Mouse (Mus musculus): ENCODE results near the gene Fam83g.

Gene Fam83g

GRCm38 (mm10) chr11:61652686-61653447, 31.0 kb upstream of the Fam83g start, which contains the start of gene Grap:
TSS of gene Grap (plus strand) at chr11:61653265.
- no peak for DNase-seq

- no peak for DNase-seq
Measured at GRCm38 (mm10) chr11:61653568-61653967, 30.3 kb upstream of the Fam83g start.

GRCm38 (mm10) chr11:61654786-61655311, 29.0 kb upstream of the Fam83g start:
- DNase-seq: no peak

- no peak for DNase-seq
Measured at GRCm38 (mm10) chr11:61655649-61656048, 28.2 kb upstream of the Fam83g start.

- no peak for DNase-seq
Measured at GRCm38 (mm10) chr11:61656148-61656850, 27.6 kb upstream of the Fam83g start.

GRCm38 (mm10) chr11:61657432-61657831, 26.5 kb upstream of the Fam83g start:
- no peak for DNase-seq

GRCm38 (mm10) chr11:61658360-61658922, 25.4 kb upstream of the Fam83g start:
- no peak for DNase-seq

- peak; percentile 38 for DNase-seq
Measured at GRCm38 (mm10) chr11:61659011-61659858, 24.7 kb upstream of the Fam83g start.

GRCm38 (mm10) chr11:61660001-61660400, 23.9 kb upstream of the Fam83g start:
- no peak for DNase-seq

- no peak for DNase-seq
Measured at GRCm38 (mm10) chr11:61660806-61661392, 23.0 kb upstream of the Fam83g start.

- DNase-seq: no peak
Measured at GRCm38 (mm10) chr11:61662189-61662588, 21.7 kb upstream of the Fam83g start.

- DNase-seq: no peak
Measured at GRCm38 (mm10) chr11:61665401-61665800, 18.5 kb upstream of the Fam83g start.

GRCm38 (mm10) chr11:61665991-61666799, 17.7 kb upstream of the Fam83g start:
- DNase-seq: no peak

- DNase-seq: no peak
Measured at GRCm38 (mm10) chr11:61667248-61667647, 16.6 kb upstream of the Fam83g start.

- DNase-seq: no peak
Measured at GRCm38 (mm10) chr11:61667782-61668181, 16.1 kb upstream of the Fam83g start.

- DNase-seq: no peak
Measured at GRCm38 (mm10) chr11:61669492-61670490, 14.1 kb upstream of the Fam83g start.

GRCm38 (mm10) chr11:61671781-61672383, 12.0 kb upstream of the Fam83g start:
- DNase-seq: no peak

GRCm38 (mm10) chr11:61673686-61674085, 10.2 kb upstream of the Fam83g start:
- DNase-seq: no peak

- no peak for DNase-seq
Measured at GRCm38 (mm10) chr11:61674151-61674838, 9.6 kb upstream of the Fam83g start.
